Mouse (Mus musculus) urinary bladder, postnatal 10 days (tissue): ENCODE results near the gene Slc17a7.
A peak's percentile ranks its signal among the peaks of the same experiment; 100 is the strongest.
"Not testable (repeated sequence)": the region's sequence is repeated elsewhere in the genome, so short reads cannot be mapped to it uniquely, and the experiment has no call there.

Source experiments
- DNase-seq: peaks from one replicate; pipeline ENCODE4 v3.0.0; 2022; ENCODE audit warnings: low spot score

The Slc17a7 gene

DNA sequence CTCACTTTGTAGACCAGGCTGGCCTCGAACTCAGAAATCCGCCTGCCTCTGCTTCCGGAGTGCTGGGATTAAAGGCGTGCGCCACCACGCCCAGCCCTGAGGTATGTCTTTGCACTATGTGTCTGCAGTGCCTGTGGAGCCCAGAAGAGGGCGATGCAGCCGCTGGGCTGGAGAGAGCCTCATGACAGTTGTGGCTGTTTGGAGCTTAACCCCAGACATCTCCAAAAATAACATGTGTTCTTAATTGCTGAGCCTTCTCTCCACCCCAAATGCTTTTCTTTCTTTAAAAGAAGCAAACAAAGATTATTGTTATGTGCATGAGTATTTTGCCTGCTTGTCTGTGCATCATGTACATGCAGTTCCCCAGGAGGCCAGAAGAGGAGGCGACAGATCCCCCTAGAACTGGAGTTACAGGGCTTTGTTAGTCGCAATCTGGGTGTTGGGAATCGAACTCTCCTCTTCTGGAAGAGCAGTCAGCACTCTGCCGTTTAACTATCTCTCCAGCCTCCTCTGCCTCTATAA lies 8.7 kb upstream of the Slc17a7 start:
- no peak for DNase-seq

GRCm38 (mm10) chr7:45155590-45155989 lies 8.2 kb upstream of the Slc17a7 start:
- no peak for DNase-seq

- no peak for DNase-seq
These were observed 7.5 kb upstream of the Slc17a7 start for GRCm38 (mm10) chr7:45156206-45156605.

- DNase-seq = no peak
These were observed 6.3 kb upstream of the Slc17a7 start for GRCm38 (mm10) chr7:45157459-45157858.

DNA sequence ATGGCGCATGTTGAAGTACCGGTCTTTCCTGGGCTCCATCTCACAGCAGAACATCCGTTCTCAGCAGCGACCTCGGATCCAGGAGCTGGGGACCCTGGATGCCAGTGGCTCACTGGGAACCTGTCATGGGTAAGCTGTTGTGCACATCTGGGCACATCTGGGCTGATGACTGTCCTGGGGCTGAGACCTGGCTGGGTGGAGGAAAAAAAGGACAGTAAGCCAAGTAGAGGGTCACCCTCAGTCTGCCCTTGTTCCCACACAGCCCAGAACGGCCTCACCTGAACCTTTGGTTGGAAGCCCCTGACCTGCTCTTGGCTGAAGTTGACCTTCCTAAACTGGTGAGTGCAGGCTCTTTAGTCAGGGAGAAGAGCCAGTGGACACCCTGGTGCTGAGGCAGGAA lies 4.8 kb upstream of the Slc17a7 start:
- DNase-seq = no peak

GRCm38 (mm10) chr7:45160316-45160800 lies 3.4 kb upstream of the Slc17a7 start:
- no peak for DNase-seq

DNA sequence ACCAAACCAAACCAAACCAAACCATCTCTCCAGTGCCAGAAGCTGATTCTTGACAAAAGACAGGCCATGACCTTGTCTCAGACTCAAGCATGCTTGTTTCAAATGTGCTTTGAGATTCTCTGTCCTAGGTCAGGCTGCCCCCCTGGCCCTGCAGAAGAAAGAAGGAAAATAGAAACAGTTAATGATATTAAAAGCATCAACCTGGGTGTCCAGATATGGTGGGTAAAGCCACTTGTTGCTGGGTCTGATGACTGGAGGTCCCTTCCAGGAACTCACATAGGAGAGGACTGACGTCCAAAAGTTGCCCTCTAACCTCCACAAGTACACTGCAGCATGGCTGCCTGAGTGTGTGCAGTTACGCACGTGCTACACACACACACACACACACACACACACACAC lies 2.9 kb upstream of the Slc17a7 start:
- no peak for DNase-seq

GRCm38 (mm10) chr7:45161612-45162473 lies 1.9 kb upstream of the Slc17a7 start:
- peak; percentile 75 for DNase-seq

- DNase-seq = no peak
These were observed 1.2 kb upstream of the Slc17a7 start for GRCm38 (mm10) chr7:45162551-45162950.

DNA sequence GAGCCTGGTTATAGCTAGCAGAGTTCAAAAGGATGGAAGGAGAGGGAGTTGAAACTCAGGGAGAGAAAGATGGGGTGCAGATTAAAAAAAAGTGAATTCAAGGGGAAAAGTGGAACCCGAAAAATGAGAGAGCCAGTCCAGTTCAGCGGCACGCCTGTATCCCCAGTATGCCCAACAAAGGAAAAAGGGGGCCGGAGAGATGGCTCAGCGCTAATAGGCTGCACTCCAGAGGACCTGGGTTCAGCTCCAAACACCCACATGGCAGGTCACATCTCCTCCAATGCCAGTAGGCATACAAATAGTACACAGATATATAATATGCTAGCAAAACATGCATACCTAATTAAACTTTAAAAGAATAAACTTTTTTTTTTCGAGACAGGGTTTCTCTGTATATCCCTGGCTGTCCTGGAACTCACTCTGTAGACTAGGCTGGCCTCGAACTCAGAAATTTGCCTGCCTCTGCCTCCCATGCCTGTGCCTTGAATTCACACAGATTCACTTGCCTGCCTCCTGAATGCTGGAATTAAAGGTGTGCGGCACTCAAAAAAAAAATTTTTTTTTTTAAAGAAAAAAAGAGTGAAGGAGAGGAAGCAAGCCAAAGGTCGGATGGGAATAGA lies 643 bp upstream of the Slc17a7 start:
- no peak for DNase-seq

GRCm38 (mm10) chr7:45164833-45165232 lies 1.1 kb downstream of the Slc17a7 start:
- no peak for DNase-seq

- no peak for DNase-seq
These were observed 2.0 kb downstream of the Slc17a7 start for GRCm38 (mm10) chr7:45165701-45166100.

DNA sequence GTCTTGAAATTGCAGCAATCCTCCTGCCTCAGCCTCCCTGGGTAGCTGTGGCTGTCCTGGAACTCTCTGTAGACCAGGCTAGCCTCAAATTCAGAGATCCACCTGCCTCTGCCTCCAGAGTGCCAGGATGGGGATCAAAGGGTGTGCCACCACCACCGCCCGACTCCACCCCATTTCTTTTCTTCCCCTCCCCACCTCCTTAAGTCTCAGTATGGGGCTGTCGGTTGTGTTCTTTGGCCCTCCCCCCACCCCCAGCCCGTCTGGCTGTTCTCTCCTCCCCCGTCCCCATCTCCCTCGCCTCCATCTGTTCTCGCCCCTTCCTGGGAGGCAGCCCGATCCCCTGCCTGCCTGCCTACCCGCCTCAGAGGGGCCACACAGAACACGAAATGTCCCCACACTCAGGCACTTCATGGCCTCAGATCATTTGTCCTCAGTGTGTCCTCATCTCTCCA lies 3.2 kb downstream of the Slc17a7 start:
- DNase-seq = no peak

DNA sequence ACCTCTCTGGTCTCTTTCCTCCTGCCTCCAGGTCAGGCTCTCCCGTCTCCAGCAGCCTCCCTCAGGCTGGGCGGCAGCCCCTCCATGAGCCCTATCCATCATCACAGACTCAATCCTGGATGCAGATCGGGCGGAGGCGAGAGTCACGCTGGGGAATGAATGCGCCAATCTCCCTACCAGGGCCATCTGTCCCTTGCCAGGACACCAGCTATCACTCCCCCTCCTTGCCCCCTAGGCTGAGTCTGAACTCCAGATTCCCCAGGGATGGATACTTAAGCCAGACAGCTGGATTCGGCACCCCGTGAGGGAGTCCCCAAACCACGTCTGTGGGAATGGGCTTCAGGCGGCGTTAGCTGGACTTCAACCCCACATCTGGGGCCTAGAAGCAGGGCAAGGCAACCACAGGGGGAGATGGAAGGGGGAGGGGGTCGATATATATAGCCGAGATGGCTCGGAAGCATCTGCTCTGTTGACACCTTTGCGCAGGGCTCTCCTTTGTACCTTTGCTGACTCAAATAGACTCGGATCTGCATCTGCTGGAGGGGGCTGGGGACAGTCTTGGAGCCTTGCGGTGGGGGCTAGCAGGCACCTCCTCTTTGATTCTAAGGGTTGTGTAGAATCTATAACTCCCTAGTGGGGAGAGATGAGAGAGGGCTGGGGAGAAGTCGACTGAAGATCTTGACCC lies 4.2 kb downstream of the Slc17a7 start:
- no peak for DNase-seq

DNA sequence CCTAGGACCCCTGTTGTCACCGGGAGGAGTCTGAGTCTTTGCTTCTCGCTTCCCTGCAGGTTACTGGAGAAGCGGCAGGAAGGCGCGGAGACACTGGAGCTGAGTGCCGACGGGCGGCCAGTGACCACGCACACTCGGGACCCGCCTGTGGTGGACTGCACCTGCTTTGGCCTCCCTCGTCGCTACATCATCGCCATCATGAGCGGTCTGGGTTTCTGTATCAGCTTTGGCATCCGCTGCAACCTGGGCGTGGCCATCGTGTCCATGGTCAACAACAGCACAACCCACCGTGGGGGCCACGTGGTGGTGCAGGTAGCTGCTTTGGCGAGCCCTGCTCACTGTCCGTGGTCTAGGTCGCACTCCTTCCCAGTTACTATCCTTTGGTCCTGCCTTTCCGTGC lies 4.9 kb downstream of the Slc17a7 start:
- DNase-seq = no peak

DNA sequence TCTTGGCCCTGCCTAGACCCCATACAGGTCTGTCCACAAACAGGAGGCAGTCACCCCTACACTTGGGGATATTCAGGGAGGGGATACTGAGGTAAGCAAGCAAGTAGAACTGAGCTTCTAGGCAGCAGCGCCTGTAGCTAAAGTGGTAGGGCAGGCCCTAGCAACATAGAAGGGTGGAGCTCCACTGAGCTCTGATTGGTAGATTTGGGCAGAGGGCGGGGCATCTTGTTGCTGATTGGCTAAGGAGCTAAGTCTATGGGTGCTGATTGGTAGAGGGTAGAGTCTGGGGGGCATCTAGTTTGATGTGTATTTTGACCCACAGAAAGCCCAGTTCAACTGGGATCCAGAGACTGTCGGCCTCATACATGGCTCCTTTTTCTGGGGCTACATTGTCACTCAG lies 5.7 kb downstream of the Slc17a7 start:
- no peak for DNase-seq

DNA sequence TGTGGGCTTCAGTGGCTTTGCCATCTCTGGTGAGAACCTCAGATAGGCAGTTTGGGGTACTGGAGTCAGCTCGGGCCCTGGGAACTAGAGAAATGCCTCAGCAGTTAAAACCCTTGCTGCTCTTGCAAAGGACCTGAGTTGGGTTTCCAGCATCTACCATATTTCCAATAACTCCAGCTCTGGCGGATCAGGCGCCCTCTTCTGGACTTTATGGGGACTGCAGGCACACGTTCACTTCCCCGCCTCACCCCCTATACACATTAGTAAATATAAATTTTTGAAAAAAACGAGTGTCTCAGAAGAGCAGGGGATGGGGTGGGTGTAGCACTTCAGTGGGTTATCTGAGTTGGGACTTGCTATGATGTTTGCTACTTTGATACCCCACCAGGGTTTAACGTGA lies 9.2 kb downstream of the Slc17a7 start:
- DNase-seq = no peak

GRCm38 (mm10) chr7:45173772-45174171 lies 10.0 kb downstream of the Slc17a7 start:
- DNase-seq = not testable (repeated sequence)

GRCm38 (mm10) chr7:45174567-45175280 lies 11.0 kb downstream of the Slc17a7 start:
- no peak for DNase-seq

GRCm38 (mm10) chr7:45175398-45175797 lies 11.6 kb downstream of the Slc17a7 start:
- no peak for DNase-seq

GRCm38 (mm10) chr7:45175929-45176328 lies 12.2 kb downstream of the Slc17a7 start:
- DNase-seq = no peak

- DNase-seq = no peak
These were observed 12.6 kb downstream of the Slc17a7 start for GRCm38 (mm10) chr7:45176356-45176755.
